Mouse (Mus musculus): ENCODE data around the gene Nav2. TPM values are rescaled to one million over a fixed set of nuclear protein-coding genes. Genes with fewer than 3 reads are reported as not detected.

Nav2 gene
- polyA plus RNA-seq, 1 experiment: 46.2 TPM

GRCm38 (mm10) chr7:49640709-49641305 is 732.3 kb downstream of the Nav2 start:
- WGBS: 74% methylated on average over 3 of the region's 3 CpGs
- H3K4me1 ChIP-seq (replicated peaks; ENCODE audit: control insufficient read depth, insufficient read depth, low read length): no peaks in the 10 kb centered on the region
- TF ChIP-seq CTCF (IDR thresholded peaks at IDR 0.05; ENCODE audit: borderline replicate concordance, control insufficient read depth, extremely low read depth, insufficient read depth, low read length, poor library complexity) (no peak), POLR2A (IDR thresholded peaks at IDR 0.05; ENCODE audit: control insufficient read depth, extremely low read depth, insufficient read depth, low read length, poor library complexity) (no peak)
- no peak overlapping the region for H3K27ac ChIP-seq (ENCODE audit: control insufficient read depth, insufficient read depth, low read length)
- H3K36me3 ChIP-seq (ENCODE audit: control insufficient read depth, insufficient read depth, low read length): no peaks in the 10 kb centered on the region
- peaks cover 12% of the 10 kb centered on the region for H3K27me3 ChIP-seq (ENCODE audit: control insufficient read depth, insufficient read depth, low read length)
- H3K4me3 ChIP-seq (ENCODE audit: control insufficient read depth, insufficient read depth, low read length): no peak overlapping the region
- no peak for DNase-seq

Other genes with a start within 250 kb of the Nav2 start
- 13.5 and 19.6 TPM in 2 replicates for gene Zdhhc13, start 119.7 kb upstream of the Nav2 start, polyA plus RNA-seq (2012; rRNA removed)
- 3.0 and 20.4 TPM in 2 replicates for gene Csrp3, start 60.7 kb upstream of the Nav2 start, polyA plus RNA-seq (2012; rRNA removed)
- 28.3 and 44.8 TPM in 2 replicates for gene E2f8, start 27.1 kb upstream of the Nav2 start, polyA plus RNA-seq (2012; rRNA removed)